Mouse (Mus musculus): ENCODE measurements around the gene Tbx6. TPM values are rescaled to one million over a fixed set of nuclear protein-coding genes. Genes with fewer than 3 reads are reported as not detected.

Gene Tbx6
- total RNA-seq, 2 experiments from 2014 or later, result 0.21 to 0.41 TPM

- intact Hi-C loops (cut with DNase I), result no loop called here
- peak in 1 of 2 experiments; percentile 29 for DNase-seq (ENCODE audit: extremely low spot score in 1 of 2, low spot score in 2 of 2)
Observed at GRCm38 (mm10) chr7:126802134-126802889, 21.0 kb downstream of the Tbx6 start.

GRCm38 (mm10) chr7:126803181-126803580 lies 21.9 kb downstream of the Tbx6 start:
- DNase-seq (ENCODE audit: extremely low spot score in 1 of 2, low spot score in 2 of 2), result no peak
- intact Hi-C loops (cut with DNase I), result no loop called here

DNA sequence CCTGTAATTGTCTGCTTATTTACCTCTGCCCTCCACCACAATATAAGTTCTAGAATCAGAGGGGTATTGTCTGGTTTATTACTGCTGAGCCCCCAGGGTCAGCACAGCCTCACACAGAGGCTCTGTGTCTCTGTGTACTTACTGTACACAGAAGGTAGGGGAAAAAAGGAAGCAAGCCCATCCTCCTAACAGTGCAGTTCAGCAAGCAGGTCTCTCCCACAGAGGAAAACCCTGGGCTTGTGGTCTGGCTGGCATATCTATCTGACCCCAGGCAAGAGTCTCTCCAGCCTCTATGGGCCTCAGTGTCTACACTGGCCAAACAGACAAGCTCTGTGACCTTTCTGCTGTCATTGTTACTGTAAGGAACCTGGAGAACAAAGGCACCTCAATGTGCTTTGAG lies 22.5 kb downstream of the Tbx6 start:
- no peak for DNase-seq (ENCODE audit: extremely low spot score in 1 of 2, low spot score in 2 of 2)
- intact Hi-C loops (cut with DNase I), result no loop called here

- intact Hi-C loops (cut with DNase I), result no loop called here
- no peak for DNase-seq (ENCODE audit: extremely low spot score in 1 of 2, low spot score in 2 of 2)
Observed at GRCm38 (mm10) chr7:126806956-126807355, 25.7 kb downstream of the Tbx6 start.

DNA sequence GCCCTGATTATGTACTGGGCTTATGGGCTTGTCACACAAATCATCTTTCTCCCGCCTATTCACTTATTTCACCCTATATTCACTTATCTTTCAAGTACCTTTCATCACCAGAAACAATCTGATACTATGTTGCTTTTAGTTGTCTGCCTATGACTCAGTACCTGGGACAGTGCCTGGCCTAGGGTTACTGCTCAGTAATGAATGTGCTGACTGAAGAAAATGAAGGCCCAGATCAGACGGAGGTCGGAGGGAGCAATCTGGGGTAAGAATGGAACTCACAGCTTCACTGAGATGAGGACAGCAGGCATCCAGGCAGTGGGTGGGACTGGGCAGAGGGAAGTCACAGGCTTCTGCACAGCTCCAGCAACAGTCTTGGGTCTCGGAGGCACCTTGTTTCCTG lies 26.1 kb downstream of the Tbx6 start:
- DNase-seq (ENCODE audit: extremely low spot score in 1 of 2, low spot score in 2 of 2), result no peak
- intact Hi-C loops (cut with DNase I), result no loop called here

DNA sequence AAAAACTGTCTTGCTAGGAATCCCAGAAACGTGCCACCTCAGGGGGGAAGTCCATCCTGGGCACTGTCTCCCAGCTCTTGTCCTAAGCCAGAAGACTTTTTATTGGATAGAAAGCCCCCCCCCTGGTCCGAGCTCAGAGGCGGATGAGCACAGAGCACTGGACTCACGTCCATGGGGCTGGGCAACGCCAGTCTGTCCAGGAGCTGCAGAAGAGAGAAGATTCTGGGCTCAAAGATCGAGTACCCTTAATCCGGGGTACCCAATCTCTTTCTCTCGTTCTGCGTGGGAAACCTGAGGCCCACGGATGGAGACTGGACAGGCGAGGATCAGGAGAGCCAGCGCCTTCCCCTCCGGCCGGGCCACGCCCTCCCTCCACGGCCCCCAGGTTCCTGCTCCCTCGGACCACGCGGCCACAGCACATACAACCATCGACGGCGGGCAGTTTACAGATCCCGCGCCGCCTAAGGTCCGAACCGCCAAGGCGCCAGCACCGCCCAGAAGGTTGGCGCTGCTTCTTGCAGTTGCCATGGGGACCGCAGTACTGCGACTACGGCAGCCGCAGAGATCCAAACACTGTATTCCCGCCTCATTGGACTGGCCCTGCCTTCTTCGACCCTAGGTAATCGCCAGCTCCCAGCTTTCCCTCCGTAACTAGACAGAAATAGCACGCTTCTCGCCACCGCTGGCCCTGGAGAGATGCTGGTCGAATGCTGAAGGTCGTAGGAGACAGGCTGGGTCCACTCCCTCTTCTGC lies 27.6 kb downstream of the Tbx6 start:
- peak; percentile 84 to 91 for DNase-seq (ENCODE audit: extremely low spot score in 1 of 2, low spot score in 2 of 2)
- intact Hi-C loops (cut with DNase I), result no loop called here

GRCm38 (mm10) chr7:126809723-126810369 lies 28.6 kb downstream of the Tbx6 start:
- intact Hi-C loops (cut with DNase I), result no loop called here
- no peak for DNase-seq (ENCODE audit: extremely low spot score in 1 of 2, low spot score in 2 of 2)

DNA sequence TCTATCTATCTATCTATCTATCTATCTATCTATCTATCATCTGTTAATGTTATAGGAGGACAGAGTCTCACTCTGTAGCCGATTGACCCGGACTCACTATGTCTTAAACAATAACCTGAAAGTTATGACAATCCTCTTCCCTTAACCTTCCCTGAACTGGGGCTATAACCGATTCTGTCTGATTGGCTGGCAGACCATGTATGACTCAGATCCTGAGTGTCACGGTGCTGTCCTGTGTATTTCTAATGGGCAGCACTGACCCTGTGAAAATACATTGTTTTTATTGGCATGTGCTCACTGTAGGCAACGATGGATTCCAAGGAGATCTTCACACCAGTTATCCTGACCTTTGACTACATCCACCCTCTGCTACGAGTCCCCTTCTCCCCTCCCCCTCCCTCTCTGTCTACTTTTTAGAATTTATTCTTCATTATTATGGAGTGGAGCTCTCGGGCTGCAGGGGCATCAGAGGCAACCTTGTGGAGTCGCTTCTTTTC lies 34.5 kb downstream of the Tbx6 start:
- intact Hi-C loops (cut with DNase I), result no loop called here
- no peak for DNase-seq (ENCODE audit: extremely low spot score in 1 of 2, low spot score in 2 of 2)

- intact Hi-C loops (cut with DNase I), result no loop called here
- DNase-seq (ENCODE audit: extremely low spot score in 1 of 2, low spot score in 2 of 2), result no peak
Observed at GRCm38 (mm10) chr7:126816494-126816893, 35.2 kb downstream of the Tbx6 start.

DNA sequence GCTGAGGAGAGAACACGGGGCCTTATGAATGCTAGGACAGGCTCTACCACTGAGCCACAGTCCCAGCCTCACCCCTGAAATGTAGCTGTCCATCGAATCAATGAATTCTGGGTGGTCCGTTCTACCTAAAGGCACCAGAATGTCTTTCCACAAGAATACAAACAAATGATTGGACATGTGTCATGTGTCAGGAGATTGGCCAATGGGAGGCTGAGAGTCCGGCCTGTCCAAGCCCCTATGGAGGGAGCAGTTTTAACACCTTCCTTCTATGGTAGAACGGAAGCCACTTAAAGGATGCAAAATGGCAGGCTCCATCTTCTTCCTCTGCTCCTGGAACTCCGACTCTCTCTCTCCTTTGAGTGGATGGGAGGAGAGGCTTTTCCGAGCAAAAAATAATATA lies 36.3 kb downstream of the Tbx6 start:
- intact Hi-C loops (cut with DNase I), result no loop called here
- no peak for DNase-seq (ENCODE audit: extremely low spot score in 1 of 2, low spot score in 2 of 2)

DNA sequence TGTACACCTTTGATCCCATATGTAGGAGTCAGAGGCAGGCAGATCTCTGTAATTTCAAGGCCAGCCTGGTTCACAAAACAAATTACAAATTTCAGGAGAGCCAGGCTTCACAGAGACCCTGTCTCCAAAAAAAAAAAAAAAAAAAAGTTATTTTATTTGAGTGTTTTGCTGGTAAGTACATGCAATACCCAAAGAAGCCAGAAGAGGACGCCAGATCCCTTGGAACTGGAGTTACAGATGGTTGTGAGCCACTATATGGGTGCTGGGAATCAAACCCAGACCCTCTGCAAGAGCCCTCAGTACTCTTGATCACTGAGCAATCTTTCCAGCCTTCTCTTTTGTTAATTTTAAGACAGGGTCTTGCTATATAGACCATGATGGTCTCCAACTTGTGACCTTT lies 37.5 kb downstream of the Tbx6 start:
- intact Hi-C loops (cut with DNase I), result no loop called here
- DNase-seq (ENCODE audit: extremely low spot score in 1 of 2, low spot score in 2 of 2), result no peak

- DNase-seq (ENCODE audit: extremely low spot score in 1 of 2, low spot score in 2 of 2), result peak; percentile 67 to 82
- intact Hi-C loops (cut with DNase I), result loop anchor here (2.0 kb wide), 1 partner anchor 39 kb away; the partner anchor contains the start of gene Hirip3
Observed at GRCm38 (mm10) chr7:126821835-126822511, 40.7 kb downstream of the Tbx6 start.

DNA sequence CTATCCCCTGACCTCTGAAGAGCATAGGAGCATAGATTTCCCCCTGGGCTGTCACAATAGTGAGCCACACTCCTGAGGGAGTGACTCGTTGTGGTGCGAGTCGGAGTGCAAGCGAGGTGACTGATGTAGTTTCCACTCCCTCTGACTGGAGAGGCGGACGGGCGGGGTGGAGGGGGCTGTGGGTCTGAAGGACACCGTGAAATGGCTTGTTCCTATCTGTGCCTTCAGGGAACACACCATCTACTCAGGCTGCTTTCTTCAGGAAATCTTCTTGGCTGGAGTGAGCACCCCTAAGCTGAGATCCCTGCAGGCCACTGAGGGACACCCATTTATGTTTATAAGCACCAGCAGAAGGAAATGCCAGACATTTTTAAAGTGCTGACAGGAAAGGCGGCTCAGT lies 41.5 kb downstream of the Tbx6 start:
- intact Hi-C loops (cut with DNase I), result loop anchor here (2.0 kb wide), 1 partner anchor 38 kb away; the partner anchor contains the start of gene Hirip3
- peak in 1 of 2 experiments; percentile 49 for DNase-seq (ENCODE audit: extremely low spot score in 1 of 2, low spot score in 2 of 2)

DNA sequence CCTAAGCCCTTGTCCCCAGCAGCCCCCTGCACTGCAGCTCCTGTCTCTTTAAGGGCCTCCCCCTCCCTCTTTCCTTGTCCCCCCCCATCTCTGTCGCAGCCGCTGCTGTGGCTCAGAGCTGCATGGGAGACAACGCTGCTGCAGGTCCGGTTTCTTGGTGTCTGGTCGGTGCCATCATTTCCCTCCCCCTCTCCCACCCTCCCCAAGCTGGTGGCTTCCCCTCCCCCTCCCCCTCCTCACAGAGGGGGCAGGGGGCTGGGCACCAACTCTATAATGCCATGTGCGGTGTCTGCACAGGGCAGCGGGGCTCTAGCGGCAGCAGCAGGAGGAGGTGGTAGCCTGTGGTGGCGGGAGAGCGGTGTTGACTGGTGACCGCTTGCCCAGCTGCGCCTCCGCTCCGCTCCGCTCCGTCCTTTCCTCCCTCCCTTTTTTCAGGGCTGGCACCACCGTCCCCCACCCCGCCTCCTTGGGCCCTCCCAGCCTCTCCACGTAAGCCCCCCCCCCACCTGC lies 42.0 kb downstream of the Tbx6 start:
- intact Hi-C loops (cut with DNase I), result loop anchor here (2.0 kb wide), 1 partner anchor 38 kb away; the partner anchor contains the start of gene Hirip3
- peak in 1 of 2 experiments; percentile 70 for DNase-seq (ENCODE audit: extremely low spot score in 1 of 2, low spot score in 2 of 2)

DNA sequence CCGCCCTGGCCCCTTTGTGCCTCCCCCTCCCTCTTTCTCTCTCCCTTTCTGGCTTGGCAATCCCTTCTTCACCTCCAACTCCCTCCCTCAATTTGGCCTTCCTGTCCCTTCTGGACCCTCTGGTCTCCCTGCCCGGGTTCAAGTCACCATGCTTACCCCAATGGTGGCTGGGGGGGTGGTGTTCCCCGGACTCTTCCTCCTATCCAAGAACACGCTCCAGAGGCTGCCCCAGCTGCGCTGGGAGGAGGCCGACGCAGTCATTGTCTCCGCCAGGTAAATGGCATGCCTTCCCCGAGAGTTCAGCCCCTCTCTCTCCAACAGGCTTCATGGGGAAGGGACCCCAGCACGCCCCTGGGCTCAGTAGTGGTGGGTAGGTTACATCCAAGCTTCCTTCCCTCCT lies 42.7 kb downstream of the Tbx6 start:
- no peak for DNase-seq (ENCODE audit: extremely low spot score in 1 of 2, low spot score in 2 of 2)
- intact Hi-C loops (cut with DNase I), result loop anchor here (2.0 kb wide), 1 partner anchor 37 kb away; the partner anchor contains the start of gene Hirip3

GRCm38 (mm10) chr7:126825403-126825802 lies 44.1 kb downstream of the Tbx6 start:
- intact Hi-C loops (cut with DNase I), result no loop called here
- peak in 1 of 2 experiments; percentile 48 for DNase-seq (ENCODE audit: extremely low spot score in 1 of 2, low spot score in 2 of 2)

DNA sequence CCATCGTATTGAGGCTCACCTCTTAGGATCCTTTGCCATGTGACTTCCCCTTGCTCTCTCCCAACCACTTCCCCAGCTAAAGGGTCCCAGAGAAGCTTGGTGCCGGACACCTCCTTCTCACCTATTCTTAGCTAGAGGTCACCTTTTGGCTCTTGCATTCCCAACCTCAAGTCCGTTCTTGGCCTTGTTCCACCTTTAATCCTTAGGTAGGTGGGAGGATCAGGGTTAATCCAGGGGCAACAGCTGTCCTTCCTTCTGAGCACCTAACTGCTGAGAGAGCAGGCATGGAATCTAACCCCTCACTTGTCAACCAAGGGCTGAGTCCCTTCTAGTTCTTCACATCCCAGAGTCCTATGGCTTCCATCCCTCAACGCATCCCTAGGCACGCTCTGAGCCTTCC lies 44.7 kb downstream of the Tbx6 start:
- DNase-seq (ENCODE audit: extremely low spot score in 1 of 2, low spot score in 2 of 2), result no peak
- intact Hi-C loops (cut with DNase I), result no loop called here

- intact Hi-C loops (cut with DNase I), result loop anchor here (2.0 kb wide), 1 partner anchor 279 kb away; no protein-coding TSS in a partner anchor
- no peak for DNase-seq (ENCODE audit: extremely low spot score in 1 of 2, low spot score in 2 of 2)
Observed at GRCm38 (mm10) chr7:126831539-126831938, 50.3 kb downstream of the Tbx6 start, which contains the start of gene 4930451I11Rik. Gene 4930451I11Rik (minus strand): TSS chr7:126831639.

Data from left cerebral cortex, postnatal 10 days (tissue).